Mouse (Mus musculus): ENCODE measurements around the gene Slc22a21.
"Not testable (repeated sequence)": the region's sequence is repeated elsewhere in the genome, so short reads cannot be mapped to it uniquely, and the experiment has no call there.

Slc22a21 gene

DNA sequence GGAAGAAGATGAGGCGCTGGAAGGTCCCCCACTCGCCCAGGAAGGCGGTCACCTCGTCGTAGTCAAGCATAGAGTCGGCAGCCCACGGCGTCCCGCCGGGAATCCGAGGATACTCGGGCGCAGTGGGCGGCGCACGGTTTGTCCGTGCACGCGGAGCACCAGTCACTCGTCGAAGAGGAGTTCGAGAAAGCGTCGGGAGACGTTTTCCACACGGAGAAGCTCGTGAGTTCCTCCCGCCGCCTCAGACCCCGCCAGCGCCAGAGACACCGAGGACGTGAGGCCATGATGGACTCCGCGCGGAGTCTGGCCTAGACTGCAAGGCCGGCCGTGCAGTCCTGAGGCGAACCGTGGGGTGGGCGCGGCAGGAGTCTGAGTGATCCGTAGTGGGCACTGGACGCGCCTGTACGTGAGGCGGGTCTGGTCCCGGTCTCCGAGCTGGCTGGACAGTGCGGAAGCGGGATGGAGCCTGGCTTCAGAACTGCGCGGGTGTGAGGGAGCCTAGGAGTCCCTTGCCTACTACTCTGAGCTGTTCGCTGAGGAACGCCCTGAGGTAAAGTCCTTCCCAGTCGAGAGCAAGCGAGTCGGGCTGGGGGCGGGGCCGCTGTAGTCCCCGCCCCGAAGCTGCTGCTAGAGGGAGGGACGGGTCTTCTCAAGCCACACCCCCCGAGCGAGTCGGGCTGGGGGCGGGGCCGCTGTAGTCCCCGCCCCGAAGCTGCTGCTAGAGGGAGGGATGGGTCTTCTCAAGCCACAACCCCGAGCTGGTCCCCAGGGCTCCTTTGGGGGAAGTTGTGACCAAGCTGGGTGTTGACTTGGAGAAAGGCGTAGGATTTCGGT lies at the start of gene Slc22a21:
TSS of gene Slc22a21 (minus strand) at position 545 of the 834 bp plus-strand sequence.
- DNase-seq, result peak; percentile 78

DNA sequence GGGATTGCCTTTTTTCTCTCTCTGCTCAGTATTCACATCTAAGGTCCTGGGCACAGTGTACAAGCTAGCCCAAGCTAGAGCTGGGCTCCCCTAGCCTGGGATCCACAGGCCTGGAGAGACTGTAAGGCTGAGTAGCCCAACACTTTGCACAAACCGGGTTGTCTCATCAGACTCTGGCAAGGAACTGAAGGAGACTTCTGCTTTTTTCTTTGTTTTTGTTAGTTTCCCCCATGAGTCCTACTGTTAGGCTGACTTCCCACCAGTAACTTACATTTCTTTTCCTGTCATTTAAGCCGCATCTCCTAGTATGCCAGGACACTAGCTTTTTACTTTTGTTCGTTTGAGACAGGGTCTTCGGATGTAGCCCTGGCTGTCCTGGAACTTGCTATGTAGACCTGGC lies 48.9 kb upstream of the Slc22a21 start:
- DNase-seq, result no peak

DNA sequence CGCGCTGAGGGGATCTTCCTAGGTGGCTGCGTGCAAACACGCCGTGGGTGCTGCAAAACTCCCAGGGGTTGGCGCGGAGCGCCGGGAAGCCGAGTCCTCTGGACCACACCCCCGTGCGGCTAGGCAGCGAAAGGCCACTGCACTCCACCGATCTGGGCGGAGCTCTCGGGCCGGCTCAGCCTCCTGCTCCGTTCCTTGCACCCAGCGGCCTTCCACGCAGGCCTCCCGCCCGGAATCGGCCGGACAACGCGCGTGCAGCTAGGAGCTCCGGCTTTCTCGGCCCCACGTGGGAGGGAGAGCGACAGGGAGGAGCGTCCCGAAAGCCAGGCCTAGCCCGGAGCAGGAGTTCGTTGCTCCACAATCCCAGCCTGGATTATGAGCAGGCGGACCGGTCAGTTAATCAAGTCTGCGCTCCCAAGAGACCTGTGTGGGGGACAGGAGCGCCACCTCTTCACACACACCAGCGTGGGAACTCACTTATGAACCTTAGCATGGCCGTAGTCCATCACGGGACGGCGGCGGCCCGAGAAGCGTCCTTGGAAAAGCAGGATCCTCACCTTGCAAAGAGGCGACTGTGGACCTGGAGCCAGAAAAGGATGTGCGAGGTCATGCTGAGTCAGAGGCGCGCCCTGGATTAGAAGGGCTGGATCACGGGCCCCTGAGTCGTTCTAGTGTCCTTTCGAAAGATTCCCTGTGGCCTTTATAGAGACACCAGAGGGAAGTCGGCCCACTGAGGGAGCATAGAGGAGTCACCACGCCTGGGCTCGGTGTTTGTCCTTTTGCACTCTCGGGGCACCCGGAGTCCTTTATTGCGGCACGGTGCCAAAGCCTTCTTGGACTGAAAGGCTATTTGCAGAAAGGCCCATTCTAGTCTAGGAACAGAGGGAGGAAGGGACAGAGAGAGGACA lies 48.2 kb upstream of the Slc22a21 start, which contains the start of gene Slc22a4:
TSS of gene Slc22a4 (minus strand) at position 47 of the 908 bp plus-strand sequence.
- peak; percentile 77 for DNase-seq

DNA sequence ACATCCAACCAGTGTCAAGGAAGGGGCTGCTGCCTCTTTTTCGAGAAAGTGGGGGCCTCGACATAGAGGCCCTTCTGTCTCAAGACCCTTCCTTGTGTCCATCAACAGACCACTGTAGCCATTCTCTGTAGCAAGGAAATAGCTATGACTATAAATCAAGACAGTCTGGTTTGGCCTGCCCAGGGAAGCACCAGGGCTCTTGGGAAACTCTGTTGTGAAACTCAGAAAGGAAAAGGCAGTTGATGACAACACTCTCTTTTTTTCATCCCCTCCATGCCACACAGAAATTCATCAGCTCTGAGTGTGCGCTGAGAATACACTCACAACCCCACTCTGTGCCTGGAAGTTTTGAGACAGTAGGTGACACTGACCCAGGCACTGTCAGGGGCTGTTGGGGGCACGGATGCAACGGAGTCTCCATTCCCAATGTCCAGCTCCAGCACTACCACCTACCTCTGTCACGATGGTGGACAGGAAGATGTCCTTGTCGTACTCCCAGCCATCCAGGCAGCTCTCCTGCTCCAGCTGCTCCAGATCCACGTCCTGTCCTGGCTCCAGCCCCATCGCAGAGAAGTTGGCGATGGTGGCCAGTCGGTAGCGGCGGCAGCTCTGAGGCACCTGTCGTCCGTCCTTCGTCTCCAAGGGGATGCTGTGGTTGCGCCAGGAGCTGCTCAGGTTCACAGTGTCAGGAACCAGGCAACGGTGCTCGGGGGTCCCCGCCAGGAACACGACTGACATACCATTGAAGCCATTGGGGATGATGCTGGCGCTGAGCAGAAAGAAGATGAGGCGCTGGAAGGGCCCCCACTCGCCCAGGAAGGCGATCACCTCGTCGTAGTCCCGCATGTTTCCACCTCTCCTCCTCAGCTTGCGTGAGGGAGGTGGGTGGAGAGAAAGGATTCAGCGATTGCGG lies 47.3 kb upstream of the Slc22a21 start:
- DNase-seq, result no peak

DNA sequence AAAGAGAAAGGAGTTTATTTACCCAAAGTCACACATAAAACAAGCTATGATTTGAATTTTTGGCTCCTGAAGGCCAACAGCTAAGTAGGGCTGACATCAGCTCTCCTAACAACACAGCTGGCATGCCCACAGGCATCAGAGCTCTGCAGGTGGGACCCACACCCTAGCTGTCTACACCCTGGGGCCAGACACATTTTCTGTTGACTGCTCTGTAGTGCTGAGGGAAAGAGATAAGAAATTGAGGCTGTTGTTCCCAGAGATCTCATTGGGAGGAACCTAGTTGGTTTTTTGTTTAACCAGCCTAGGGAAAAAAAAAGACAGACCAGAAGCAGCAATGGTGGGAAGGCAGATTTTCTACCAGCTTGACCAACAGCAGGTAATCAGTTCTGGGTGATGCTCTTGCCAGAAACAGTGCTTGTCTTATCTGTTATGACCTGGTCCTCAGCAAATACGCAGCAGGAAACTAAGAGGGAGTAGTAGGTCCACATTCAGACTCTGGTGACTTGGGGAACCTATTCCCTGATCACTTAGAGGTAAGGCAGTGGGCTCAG lies 46.4 kb upstream of the Slc22a21 start:
- DNase-seq, result no peak

DNA sequence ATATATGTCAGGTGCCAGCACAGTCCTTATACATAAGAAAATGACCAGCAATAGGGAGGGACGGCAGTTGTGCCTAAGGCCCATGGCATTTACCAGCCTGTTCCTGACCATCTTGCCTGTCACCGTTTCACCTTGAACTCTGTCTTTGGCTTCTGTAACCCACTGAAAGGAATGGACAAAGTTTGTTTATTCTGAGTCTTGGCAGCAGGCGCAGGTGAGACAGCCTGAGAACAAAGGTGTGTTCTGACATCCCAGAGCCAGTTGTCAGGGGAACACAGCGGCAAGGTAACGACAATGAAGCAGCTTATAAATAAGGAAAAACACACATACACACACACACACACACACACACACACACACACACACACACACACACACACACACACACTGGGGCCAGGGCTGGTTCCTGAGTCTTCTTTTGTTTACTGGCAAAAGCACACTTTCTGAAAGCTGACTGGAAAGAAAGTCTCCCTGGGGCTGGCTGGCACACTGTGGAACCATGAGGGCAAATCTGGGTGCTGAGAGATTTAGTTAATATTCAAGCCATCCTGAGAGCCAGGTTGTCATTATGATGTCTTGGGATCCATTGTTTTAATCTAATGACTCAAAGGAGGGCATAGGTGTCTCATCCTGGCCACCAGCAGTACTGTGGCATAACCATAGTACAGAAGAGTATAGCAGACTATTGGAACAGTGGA lies 41.4 kb upstream of the Slc22a21 start:
- no peak for DNase-seq

DNA sequence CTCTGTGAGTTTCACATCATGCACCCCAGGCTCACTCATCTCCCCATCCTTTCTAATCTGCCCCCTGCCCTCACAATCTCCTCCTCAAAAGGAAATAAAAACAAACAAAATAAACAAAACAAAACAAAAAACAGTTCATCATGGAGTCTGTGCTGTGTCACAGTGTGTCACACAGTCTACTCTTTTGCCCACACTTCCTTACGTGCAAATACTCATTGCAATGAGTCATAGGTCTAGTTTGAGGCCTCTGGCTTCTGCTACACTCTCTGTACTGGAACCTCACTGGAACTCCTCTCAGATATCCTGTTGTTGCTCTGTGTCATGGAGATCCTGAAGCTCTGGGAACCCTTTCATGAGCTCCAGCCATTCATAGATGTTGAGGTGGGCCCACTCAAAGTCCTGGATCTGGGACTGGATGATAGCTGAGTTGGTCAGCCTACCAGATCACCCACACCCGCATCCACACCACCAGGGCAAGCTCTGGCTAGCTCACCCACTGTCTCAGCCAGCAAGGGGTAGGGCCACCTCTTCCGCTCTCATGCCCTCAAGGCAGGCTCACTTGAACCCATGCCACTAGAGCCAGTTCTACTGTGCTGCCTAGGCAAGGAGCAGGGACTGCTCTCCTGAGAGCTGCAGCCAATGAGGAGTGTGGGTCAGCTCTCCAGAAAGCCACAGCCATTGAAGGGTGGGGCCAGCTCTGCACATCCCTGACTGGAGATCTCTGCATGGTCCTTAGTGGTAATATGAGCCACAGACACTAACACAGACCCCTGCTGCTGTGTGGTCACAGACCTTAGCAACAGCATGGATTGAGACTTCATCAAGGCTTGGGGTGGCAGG lies 39.0 kb upstream of the Slc22a21 start:
- DNase-seq, result no peak

DNA sequence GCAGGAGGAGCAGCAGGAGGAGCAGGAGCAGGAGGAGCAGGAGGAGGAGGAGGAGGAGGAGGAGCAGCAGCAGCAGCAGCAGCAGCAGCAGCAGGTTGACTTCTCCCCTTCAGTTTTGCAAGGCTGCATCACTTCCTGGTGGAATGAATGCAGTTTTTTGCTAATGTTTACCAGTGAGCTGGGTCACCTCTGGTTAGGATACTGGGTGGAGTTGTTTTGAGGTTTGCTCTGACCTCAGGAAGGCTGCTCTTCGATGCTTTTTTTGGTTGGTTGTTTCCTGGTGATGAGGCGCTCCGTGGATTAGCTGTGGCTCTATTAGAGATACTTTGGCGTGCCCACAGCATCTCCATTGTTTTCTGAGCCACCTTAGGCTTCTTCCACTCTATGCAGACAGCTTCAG lies 37.5 kb upstream of the Slc22a21 start:
- no peak for DNase-seq

DNA sequence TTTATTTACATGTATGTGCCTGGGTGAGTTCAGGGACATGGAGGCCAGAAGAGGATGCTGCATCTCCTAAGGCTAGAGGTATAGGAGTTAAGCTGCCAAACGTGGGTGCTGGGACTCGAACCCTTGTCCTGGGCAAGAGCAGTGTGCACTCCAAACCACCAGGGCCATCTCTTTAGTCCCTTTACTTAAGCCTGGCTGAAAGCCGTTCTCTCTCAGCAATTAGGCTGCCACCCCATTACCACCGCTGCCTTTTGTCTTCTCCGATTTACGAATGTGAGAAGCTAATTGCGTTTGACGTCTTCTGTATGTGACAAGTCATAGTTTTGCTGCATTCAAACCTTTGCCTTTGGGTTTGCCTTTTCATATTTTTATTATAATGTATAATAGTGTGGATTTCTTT lies 35.9 kb upstream of the Slc22a21 start:
- no peak for DNase-seq

DNA sequence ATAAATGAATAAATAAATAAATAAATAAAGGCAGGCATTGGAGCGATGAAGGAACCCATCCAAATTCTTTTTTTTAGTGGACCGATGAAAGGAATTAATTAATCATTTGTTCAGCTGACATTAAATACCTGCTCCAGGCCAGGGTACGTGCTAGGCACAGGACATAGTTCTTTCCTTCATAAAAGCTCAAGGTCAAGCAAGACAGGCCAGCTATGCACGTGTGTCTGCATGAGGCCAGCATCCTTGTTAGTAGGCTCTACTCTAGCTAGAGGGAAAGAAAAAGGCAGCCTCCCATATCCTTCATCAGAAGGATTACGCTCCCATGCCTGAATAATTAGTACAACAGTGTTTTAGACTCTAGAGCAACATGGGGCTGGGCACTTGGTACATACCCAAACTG lies 32.8 kb upstream of the Slc22a21 start:
- DNase-seq, result no peak

DNA sequence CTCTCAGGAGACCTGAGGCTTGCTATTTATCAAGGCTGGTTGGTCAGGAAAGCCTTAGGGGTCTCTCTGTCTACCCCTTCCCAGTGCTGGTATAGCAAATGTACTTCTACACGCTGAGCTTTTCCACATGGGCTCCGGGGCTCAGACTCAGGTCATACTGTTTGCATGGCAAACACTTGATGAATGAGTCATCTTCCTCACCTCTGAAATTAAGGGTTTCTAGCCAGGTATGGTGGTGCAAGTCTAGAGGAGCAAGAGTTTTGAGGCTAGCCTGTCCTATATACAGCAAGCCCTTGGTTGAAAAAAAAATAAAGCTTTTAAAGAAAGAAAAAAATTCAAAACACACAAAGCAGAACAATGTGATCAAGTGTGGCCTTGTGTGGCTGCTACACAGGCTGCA lies 31.1 kb upstream of the Slc22a21 start:
- DNase-seq, result no peak

DNA sequence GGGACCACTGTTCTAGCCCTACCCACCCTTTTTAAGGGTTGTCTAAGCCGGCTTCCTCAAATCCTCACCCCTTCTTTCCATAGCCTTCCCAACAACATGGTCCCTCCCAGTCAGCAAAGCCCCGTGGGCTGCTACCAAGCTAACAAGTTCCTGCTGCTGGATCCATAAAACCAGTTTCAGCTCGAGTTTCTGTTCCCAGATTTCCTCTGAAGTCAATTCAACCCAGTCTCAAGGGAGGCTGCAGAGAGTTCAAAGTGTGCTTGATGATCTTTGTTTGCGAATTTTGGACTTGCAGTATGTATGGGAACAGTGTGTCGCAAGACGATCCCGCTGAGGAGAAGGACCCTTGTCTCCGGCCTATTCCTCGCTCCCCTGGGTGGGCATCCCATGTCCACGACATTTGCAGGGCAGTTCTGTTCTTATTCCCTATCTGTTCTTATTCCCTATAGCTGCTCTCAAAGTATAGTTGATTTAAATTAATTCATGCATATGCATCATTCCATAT lies 28.3 kb upstream of the Slc22a21 start:
- no peak for DNase-seq

DNA sequence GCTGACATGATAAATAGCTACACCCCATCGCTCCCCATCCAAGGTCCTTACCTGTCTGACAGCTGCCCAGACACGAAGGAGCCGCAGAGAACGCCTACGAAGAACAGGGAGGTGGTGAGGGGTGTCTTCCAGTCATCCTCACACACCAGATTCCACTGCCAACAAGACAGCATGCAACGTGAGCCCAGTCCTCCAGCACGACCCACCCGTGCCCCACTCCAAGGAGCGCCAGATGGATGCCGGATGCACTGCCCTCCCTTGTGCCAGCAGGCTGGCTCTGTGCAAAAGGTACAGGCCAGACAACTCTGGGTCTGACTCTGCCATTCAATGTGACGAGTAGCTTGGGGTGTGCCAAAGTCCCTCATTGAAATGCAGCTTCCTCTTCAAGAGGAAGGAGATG lies 27.6 kb upstream of the Slc22a21 start:
- no peak for DNase-seq

DNA sequence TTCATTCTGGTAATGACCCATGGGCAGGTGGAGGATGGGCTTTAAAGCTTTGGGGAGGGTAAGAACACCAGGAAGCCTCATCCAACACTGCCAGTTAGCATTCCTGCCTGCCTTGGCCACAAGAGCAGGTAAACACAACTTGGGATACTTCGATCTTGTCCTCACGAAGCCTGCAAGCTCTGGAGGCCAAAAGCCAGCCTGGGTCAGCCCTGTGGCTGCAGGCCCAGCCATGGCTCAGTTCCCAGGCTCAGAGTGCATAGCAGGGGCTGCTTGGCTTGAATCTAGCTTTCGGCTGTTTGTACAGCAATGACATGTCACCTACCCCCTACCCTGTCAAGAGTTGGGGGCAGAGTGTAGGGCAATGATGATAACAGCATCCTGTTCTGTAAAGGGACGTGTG lies 26.8 kb upstream of the Slc22a21 start:
- peak; percentile 36 for DNase-seq

DNA sequence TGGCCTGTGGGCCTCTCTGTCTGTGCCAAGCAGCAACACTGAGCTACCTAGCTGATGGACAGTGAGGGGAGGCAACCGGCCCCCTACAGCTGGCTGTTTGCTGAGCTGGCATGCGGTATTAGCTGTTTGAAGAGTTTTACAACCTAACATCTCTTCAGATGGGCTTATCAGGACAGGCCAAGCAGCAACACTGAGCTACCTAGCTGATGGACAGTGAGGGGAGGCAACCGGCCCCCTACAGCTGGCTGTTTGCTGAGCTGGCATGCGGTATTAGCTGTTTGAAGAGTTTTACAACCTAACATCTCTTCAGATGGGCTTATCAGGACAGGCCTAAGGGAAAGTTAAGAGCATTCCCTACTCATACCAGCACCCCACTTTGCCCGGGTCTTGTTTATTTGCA lies 26.2 kb upstream of the Slc22a21 start:
- not testable (repeated sequence) for DNase-seq

DNA sequence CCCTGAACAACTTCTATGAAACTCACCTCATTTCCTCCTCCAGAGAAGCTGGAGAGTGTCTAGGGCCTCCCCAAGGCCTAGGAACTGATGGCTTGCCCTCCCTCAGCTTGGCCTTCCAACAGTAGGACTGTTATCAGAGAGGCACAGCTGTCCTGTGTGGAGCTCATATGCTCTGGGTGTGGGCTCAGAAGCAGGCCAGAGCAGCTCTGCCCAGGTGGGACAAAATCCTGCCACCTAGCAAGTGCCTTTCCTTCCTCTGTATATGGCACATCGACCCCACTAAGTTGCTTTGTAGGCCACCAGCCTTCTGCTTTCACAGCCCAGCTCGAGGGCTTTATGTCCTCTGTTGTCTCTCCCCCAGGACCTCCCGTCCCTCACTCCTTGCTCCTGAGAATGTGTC lies 24.6 kb upstream of the Slc22a21 start:
- DNase-seq, result no peak

DNA sequence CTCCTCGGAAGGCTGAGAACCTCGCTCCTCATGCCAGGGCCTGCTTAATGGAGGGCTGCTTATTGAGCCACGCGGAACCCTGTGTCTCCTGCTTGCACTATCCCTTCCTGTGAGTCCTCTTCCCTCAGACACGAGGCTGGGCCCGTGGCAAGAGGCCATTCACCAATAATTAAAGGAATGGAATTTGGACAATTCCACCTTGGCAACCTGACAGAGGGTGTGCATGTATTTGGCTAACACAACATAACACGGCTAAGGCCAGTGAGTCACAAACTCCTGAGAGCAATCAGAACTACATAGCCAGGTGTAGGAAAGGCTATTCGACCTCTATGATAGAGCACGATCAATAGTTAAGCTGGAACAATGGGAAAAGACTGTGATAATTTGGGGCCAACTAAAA lies 24.1 kb upstream of the Slc22a21 start:
- peak; percentile 67 for DNase-seq

DNA sequence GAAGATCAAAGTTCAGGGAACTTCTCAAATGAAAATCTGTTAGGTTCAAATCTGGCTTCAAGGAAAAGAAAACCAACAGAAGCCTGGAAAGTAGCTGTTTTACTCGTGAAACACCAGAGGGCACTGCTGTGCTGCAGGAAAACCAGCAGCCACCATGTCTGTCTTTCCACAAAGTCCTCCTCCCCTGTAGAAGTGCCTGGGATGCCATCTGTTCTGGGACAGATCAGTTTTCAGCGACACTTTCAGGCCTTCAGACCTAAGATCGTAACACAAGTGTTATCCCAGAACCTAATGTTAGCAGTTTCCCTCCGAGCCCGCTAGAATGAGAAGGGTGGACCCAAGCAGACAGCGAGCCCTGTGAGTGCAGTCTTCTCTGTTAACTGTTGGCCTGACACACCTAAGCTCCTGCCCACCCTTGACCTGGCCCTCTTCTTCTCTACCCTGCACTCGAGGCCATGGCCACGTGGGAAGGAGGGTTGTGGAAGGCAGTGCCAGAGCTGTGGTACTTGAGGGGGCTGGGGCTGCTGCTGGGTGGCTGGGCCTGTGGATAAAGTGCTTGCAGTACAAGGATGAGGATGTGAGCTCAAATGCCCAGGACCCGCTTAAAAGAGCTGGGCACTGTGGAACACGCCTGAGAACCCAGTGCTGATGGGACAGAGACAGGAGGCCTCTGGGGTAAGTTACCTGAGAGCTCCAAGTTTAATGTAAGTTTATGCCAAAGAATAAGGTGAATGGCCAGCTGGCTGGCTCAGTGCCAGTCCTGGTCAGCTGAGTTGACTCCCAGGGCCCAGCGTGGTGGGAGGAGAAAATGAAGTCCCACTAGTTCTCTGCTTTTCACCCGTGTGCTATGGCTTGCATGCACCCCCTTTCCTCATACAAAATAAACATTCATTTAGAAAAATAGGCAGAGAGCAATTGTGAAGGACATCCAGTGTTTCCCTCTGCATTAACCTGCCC lies 22.9 kb upstream of the Slc22a21 start:
- peak; percentile 73 for DNase-seq

DNA sequence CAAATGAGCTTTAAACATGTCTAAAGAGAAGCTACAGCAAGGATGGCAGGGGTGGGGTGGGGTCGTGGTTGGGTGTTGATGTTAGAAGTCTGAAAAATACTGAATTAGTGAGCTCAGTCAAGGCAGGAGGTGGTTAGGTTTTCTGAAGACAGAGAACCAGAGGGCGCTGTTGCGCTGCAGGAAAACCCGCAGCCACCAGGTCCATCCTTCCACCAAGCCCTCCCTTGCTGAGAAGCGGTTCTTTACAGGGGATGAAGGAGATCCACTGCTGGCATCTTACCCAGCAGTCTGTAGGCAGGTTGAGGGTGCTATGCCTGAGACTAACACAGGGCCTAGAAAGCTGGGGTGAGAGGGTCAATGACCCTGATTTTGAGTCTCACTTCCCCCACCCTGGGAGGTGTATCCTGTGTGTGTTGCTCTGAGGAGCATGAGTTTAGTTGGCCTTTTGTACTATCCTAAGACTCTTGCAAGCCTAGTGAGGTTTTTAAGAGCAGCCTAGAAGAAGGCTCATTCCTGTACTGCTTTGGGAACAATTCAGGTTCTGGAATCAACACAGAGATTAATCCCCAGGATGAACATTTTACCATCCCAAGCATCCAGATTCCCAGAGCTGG lies 22.1 kb upstream of the Slc22a21 start:
- DNase-seq, result peak; percentile 72
